Mouse (Mus musculus): ENCODE results near the gene Ppp2r3a.

- TF ChIP-seq CTCF (IDR thresholded peaks at IDR 0.05; ENCODE audit: borderline replicate concordance, insufficient read depth, low read length) (no peak), POLR2A (IDR thresholded peaks at IDR 0.05; ENCODE audit: low read depth, low read length) (no peak)
Observed at GRCm38 (mm10) chr9:101232034-101232433, 19.6 kb downstream of the Ppp2r3a start.

Measured in embryonic fibroblast, embryonic 13.5 days (primary cell).